Mouse (Mus musculus) forebrain, embryonic 15.5 days (tissue): ENCODE results near the gene Zfp750. TPM values are rescaled to one million over a fixed set of nuclear protein-coding genes. Genes with fewer than 3 reads are reported as not detected.

Source experiments
- ATAC-seq: fragments of 200-750 bp; cut with Nextera tagmentation; replicated peaks from 2 replicates; pipeline ENCODE4 v1.8.0; 2017; ENCODE audit warnings: mild to moderate bottlenecking, moderate TSS enrichment, moderate library complexity
- H3K27ac ChIP-seq: fragments of 300-500 bp; sonication (generic); replicated peaks from 2 replicates; pipeline ENCODE4 v1.5.1; 2015; ENCODE audit warnings: mild to moderate bottlenecking, inconsistent platforms
- H3K27me3 ChIP-seq: fragments of 300-500 bp; sonication (generic); 2 replicates; pipeline ENCODE4 v1.6.1; 2015; ENCODE audit warnings: inconsistent platforms
- H3K36me3 ChIP-seq: fragments of 300-500 bp; sonication (generic); 2 replicates; pipeline ENCODE4 v1.6.1; 2015; ENCODE audit warnings: mild to moderate bottlenecking, inconsistent platforms
- H3K4me1 ChIP-seq: fragments of 300-500 bp; sonication (generic); 2 replicates; pipeline ENCODE4 v1.6.1; 2015; ENCODE audit warnings: inconsistent platforms
- H3K4me2 ChIP-seq: fragments of 300-500 bp; sonication (generic); replicated peaks from 2 replicates; pipeline ENCODE4 v1.6.1; 2015; ENCODE audit warnings: mild to moderate bottlenecking, inconsistent platforms
- H3K4me3 ChIP-seq: fragments of 300-500 bp; sonication (generic); 2 replicates; pipeline ENCODE4 v1.5.1; 2015; ENCODE audit warnings: mild to moderate bottlenecking, inconsistent platforms
- H3K9ac ChIP-seq: fragments of 300-500 bp; sonication (generic); replicated peaks from 2 replicates; pipeline ENCODE4 v1.6.1; 2015; ENCODE audit warnings: mild to moderate bottlenecking, inconsistent platforms
- H3K9me3 ChIP-seq: fragments of 300-500 bp; sonication (generic); 2 replicates; pipeline ENCODE4 v1.6.1; 2016; ENCODE audit warnings: inconsistent platforms
- WGBS: fragments of 180-500 bp; shearing (Covaris S2); methylation state at CpG from one replicate; pipeline ENCODE4 v1.1.7; 2015; ENCODE audit warnings: mixed read lengths; 5-methylcytosine and 5-hydroxymethylcytosine counted together
- polyA plus RNA-seq: library from polyadenylated mRNA; unstranded; fragments of >200 nt; fragmentation: Nextera tagmentation; extraction: Ambion mirVana; gene quantifications from 2 replicates; pipeline ENCODE4 v1.2.1, GENCODE M21; 2015

The Zfp750 gene
- polyA plus RNA-seq, 1 experiment from 2014 or later = 0.41 TPM

GRCm38 (mm10) chr11:121549843-121550647 is 30.9 kb upstream of the Zfp750 start:
- ATAC-seq = peak; percentile 71
- Histone ChIP-seq H3K27me3 (no peaks in the 10 kb centered on the region), H3K4me3 (no peak overlapping the region), H3K9me3 (no peaks in the 10 kb centered on the region), H3K36me3 (no peaks in the 10 kb centered on the region), H3K4me2 (no peak overlapping the region), H3K9ac (no peak overlapping the region), H3K27ac (peak overlapping the region; percentile 55), H3K4me1 (peaks cover 28% of the 10 kb centered on the region)
- WGBS = 30% methylated on average over 17 of the region's 17 CpGs

- Histone ChIP-seq H3K36me3 (no peaks in the 10 kb centered on the region), H3K27me3 (no peaks in the 10 kb centered on the region), H3K4me3 (no peak overlapping the region), H3K4me2 (no peak overlapping the region), H3K4me1 (peaks cover 28% of the 10 kb centered on the region), H3K9me3 (no peaks in the 10 kb centered on the region), H3K27ac (peak overlapping the region; percentile 55; the same call in 1 of the 2 replicates), H3K9ac (no peak overlapping the region)
- ATAC-seq = peak; percentile 47; the same call in 1 of the 2 replicates
- 62% methylated on average over 12 of the region's 12 CpGs for WGBS
Measured at GRCm38 (mm10) chr11:121548996-121549842, 30.1 kb upstream of the Zfp750 start.

GRCm38 (mm10) chr11:121547925-121548324 is 28.8 kb upstream of the Zfp750 start:
- 93% methylated on average over 4 of the region's 4 CpGs for WGBS

GRCm38 (mm10) chr11:121547234-121547633 is 28.1 kb upstream of the Zfp750 start:
- H3K4me3 ChIP-seq = no peak overlapping the region
- no peak overlapping the region for H3K9ac ChIP-seq
- no peak for ATAC-seq
- no peak overlapping the region for H3K4me2 ChIP-seq
- H3K4me1 ChIP-seq = peaks cover 27% of the 10 kb centered on the region
- H3K27ac ChIP-seq = no peak overlapping the region
- no peaks in the 10 kb centered on the region for H3K9me3 ChIP-seq
- H3K27me3 ChIP-seq = no peaks in the 10 kb centered on the region
- 86% methylated on average over 5 of the region's 5 CpGs for WGBS
- H3K36me3 ChIP-seq = no peaks in the 10 kb centered on the region

More at GRCm38 (mm10) chr11:121547925-121548324, 28.8 kb upstream of the Zfp750 start:
- Histone ChIP-seq H3K9me3 (no peaks in the 10 kb centered on the region), H3K4me1 (peaks cover 28% of the 10 kb centered on the region), H3K9ac (no peak overlapping the region), H3K36me3 (no peaks in the 10 kb centered on the region), H3K4me3 (no peak overlapping the region), H3K27me3 (no peaks in the 10 kb centered on the region), H3K27ac (no peak overlapping the region), H3K4me2 (no peak overlapping the region)
- no peak for ATAC-seq

- H3K4me1 ChIP-seq = peaks cover 22% of the 10 kb centered on the region
- ATAC-seq = no peak
- WGBS = 85% methylated on average over 3 of the region's 3 CpGs
- H3K4me3 ChIP-seq = no peak overlapping the region
- no peak overlapping the region for H3K9ac ChIP-seq
- no peak overlapping the region for H3K4me2 ChIP-seq
- no peaks in the 10 kb centered on the region for H3K9me3 ChIP-seq
- no peaks in the 10 kb centered on the region for H3K36me3 ChIP-seq
- H3K27me3 ChIP-seq = no peaks in the 10 kb centered on the region
- no peak overlapping the region for H3K27ac ChIP-seq
Measured at GRCm38 (mm10) chr11:121545398-121546034, 26.4 kb upstream of the Zfp750 start.

GRCm38 (mm10) chr11:121544755-121545397 is 25.7 kb upstream of the Zfp750 start:
- Histone ChIP-seq H3K9ac (no peak overlapping the region), H3K36me3 (no peaks in the 10 kb centered on the region), H3K4me2 (no peak overlapping the region), H3K4me1 (peaks cover 16% of the 10 kb centered on the region), H3K27me3 (no peaks in the 10 kb centered on the region), H3K27ac (no peak overlapping the region), H3K9me3 (no peaks in the 10 kb centered on the region), H3K4me3 (no peak overlapping the region)
- 79% methylated on average over 7 of the region's 7 CpGs for WGBS
- ATAC-seq = no peak

- no peak overlapping the region for H3K4me2 ChIP-seq
- H3K27me3 ChIP-seq = no peaks in the 10 kb centered on the region
- H3K4me3 ChIP-seq = no peak overlapping the region
- no peak overlapping the region for H3K27ac ChIP-seq
- peaks cover 6% of the 10 kb centered on the region for H3K4me1 ChIP-seq
- no peaks in the 10 kb centered on the region for H3K36me3 ChIP-seq
- 90% methylated on average over 9 of the region's 9 CpGs for WGBS
- no peak overlapping the region for H3K9ac ChIP-seq
- ATAC-seq = no peak
- H3K9me3 ChIP-seq = no peaks in the 10 kb centered on the region
Measured at GRCm38 (mm10) chr11:121543922-121544321, 24.8 kb upstream of the Zfp750 start.

- peaks cover 3% of the 10 kb centered on the region; the same call in 1 of the 2 replicates for H3K4me1 ChIP-seq
- no peak overlapping the region for H3K4me2 ChIP-seq
- H3K27ac ChIP-seq = no peak overlapping the region
- no peaks in the 10 kb centered on the region for H3K9me3 ChIP-seq
- 93% methylated on average over 5 of the region's 5 CpGs for WGBS
- no peak for ATAC-seq
- H3K9ac ChIP-seq = no peak overlapping the region
- H3K27me3 ChIP-seq = no peaks in the 10 kb centered on the region
- H3K36me3 ChIP-seq = no peaks in the 10 kb centered on the region
- H3K4me3 ChIP-seq = no peak overlapping the region
Measured at GRCm38 (mm10) chr11:121543287-121543856, 24.2 kb upstream of the Zfp750 start.

- Histone ChIP-seq H3K4me2 (no peak overlapping the region), H3K9ac (no peak overlapping the region), H3K9me3 (no peaks in the 10 kb centered on the region), H3K27me3 (no peaks in the 10 kb centered on the region), H3K36me3 (no peaks in the 10 kb centered on the region), H3K4me3 (no peak overlapping the region), H3K27ac (no peak overlapping the region), H3K4me1 (no peaks in the 10 kb centered on the region)
- no peak for ATAC-seq
- 94% methylated on average over 4 of the region's 4 CpGs for WGBS
Measured at GRCm38 (mm10) chr11:121542471-121542870, 23.3 kb upstream of the Zfp750 start.

- no peak overlapping the region for H3K9ac ChIP-seq
- WGBS = 62% methylated on average over 3 of the region's 3 CpGs
- no peak overlapping the region for H3K27ac ChIP-seq
- no peak overlapping the region for H3K4me2 ChIP-seq
- no peaks in the 10 kb centered on the region for H3K36me3 ChIP-seq
- H3K4me3 ChIP-seq = no peak overlapping the region
- ATAC-seq = no peak
- H3K9me3 ChIP-seq = no peaks in the 10 kb centered on the region
- H3K4me1 ChIP-seq = no peaks in the 10 kb centered on the region
- H3K27me3 ChIP-seq = no peaks in the 10 kb centered on the region
Measured at GRCm38 (mm10) chr11:121536528-121536927, 17.4 kb upstream of the Zfp750 start.

GRCm38 (mm10) chr11:121529747-121530146 is 10.6 kb upstream of the Zfp750 start:
- WGBS = 86% methylated on average over 3 of the region's 3 CpGs
- no peak overlapping the region for H3K4me2 ChIP-seq
- H3K9me3 ChIP-seq = no peaks in the 10 kb centered on the region
- H3K27ac ChIP-seq = no peak overlapping the region
- no peaks in the 10 kb centered on the region for H3K36me3 ChIP-seq
- H3K27me3 ChIP-seq = no peaks in the 10 kb centered on the region
- no peak overlapping the region for H3K4me3 ChIP-seq
- H3K9ac ChIP-seq = no peak overlapping the region
- H3K4me1 ChIP-seq = no peaks in the 10 kb centered on the region
- no peak for ATAC-seq
